Comparison of ENCODE assay signal across 8 mouse cellular contexts in genomic region chr1:118389454-118390265, GRCm38 (mm10). TPM values are rescaled to one million over a fixed set of nuclear protein-coding genes. Genes with fewer than 3 reads are reported as not detected.
DNase-seq lines count a peak whose midpoint lies in the region; ATAC-seq and TF ChIP-seq lines count a peak whose summit lies in the region.

No protein-coding gene starts in this region.

- DNase-seq in kidney, adult 2 months = peak; percentile 33
- DNase-seq in kidney, adult 18-20 months = no peak
- DNase-seq in forebrain, embryonic 10.5 days (ENCODE audit: extremely low spot score, low spot score) = no peak
- peak; percentile 52 for DNase-seq in liver
- DNase-seq in neural tube, embryonic 10.5 days (ENCODE audit: extremely low spot score, low spot score) = peak; percentile 79
- peak; percentile 69 for DNase-seq in thymus, adult 2 months

- no peaks in the 10 kb centered on the region for H3K36me3 ChIP-seq in kidney, adult 2 months (ENCODE audit: control insufficient read depth, insufficient read depth, low read length)
- peaks cover 39% of the 10 kb centered on the region for H3K36me3 ChIP-seq in forebrain, embryonic 10.5 days (replicated peaks)
- H3K36me3 ChIP-seq in intestine, postnatal 0 days (ENCODE audit: control insufficient read depth, insufficient read depth) = no peaks in the 10 kb centered on the region; the same call in 1 of the 2 replicates
- H3K36me3 ChIP-seq in thymus, adult 2 months (ENCODE audit: control insufficient read depth, insufficient read depth, low read length) = no peaks in the 10 kb centered on the region

- no peak for TF ChIP-seq CTCF in kidney, adult 2 months (conservative IDR thresholded peaks at IDR 0.05; ENCODE audit: insufficient read depth, insufficient read length, low read depth, low read length)
- TF ChIP-seq CTCF in bone marrow macrophage, adult 2 months (IDR thresholded peaks at IDR 0.05; ENCODE audit: low read depth, low read length) = no peak
- TF ChIP-seq CTCF in intestine, postnatal 0 days (IDR thresholded peaks at IDR 0.05; ENCODE audit: low read depth) = no peak
- TF ChIP-seq CTCF in thymus, adult 2 months (IDR thresholded peaks at IDR 0.05; ENCODE audit: borderline replicate concordance, control insufficient read depth, extremely low read depth, insufficient read depth, low read length, poor library complexity) = no peak

- H3K27me3 ChIP-seq in kidney, adult 2 months (replicated peaks; ENCODE audit: control insufficient read depth, insufficient read depth, low read length) = no peaks in the 10 kb centered on the region
- no peaks in the 10 kb centered on the region for H3K27me3 ChIP-seq in forebrain, embryonic 10.5 days (ENCODE audit: poor library complexity, severe bottlenecking)
- no peaks in the 10 kb centered on the region for H3K27me3 ChIP-seq in intestine, postnatal 0 days (replicated peaks; ENCODE audit: control insufficient read depth, insufficient read depth, low read length)
- no peaks in the 10 kb centered on the region for H3K27me3 ChIP-seq in thymus, adult 2 months (ENCODE audit: control insufficient read depth, insufficient read depth, low read length)

- H3K4me1 ChIP-seq in kidney, adult 2 months (ENCODE audit: control insufficient read depth, insufficient read depth, low read length) = peaks cover 5% of the 10 kb centered on the region; the same call in 1 of the 2 replicates
- peaks cover 15% of the 10 kb centered on the region for H3K4me1 ChIP-seq in bone marrow macrophage, adult 2 months (ENCODE audit: control insufficient read depth, insufficient read depth, low read length)
- H3K4me1 ChIP-seq in forebrain, embryonic 10.5 days = peaks cover 24% of the 10 kb centered on the region
- no peaks in the 10 kb centered on the region for H3K4me1 ChIP-seq in intestine, postnatal 0 days (replicated peaks; ENCODE audit: control insufficient read depth, insufficient read depth, low read length)
- H3K4me1 ChIP-seq in thymus, adult 2 months (replicated peaks; ENCODE audit: control insufficient read depth, insufficient read depth, low read length) = peaks cover 4% of the 10 kb centered on the region

- H3K4me3 ChIP-seq in kidney, adult 2 months (ENCODE audit: insufficient read depth, low read depth, low read length) = peak overlapping the region; percentile 92
- H3K4me3 ChIP-seq in bone marrow macrophage, adult 2 months (ENCODE audit: insufficient read depth, low read length) = peak overlapping the region; percentile 78
- H3K4me3 ChIP-seq in forebrain, embryonic 10.5 days = peak overlapping the region; percentile 91
- peak overlapping the region; percentile 95 for H3K4me3 ChIP-seq in intestine, postnatal 0 days (ENCODE audit: low read depth, low read length)
- peak overlapping the region; percentile 95 for H3K4me3 ChIP-seq in thymus, adult 2 months (ENCODE audit: control insufficient read depth, insufficient read depth, low read length)

- no peak for TF ChIP-seq POLR2A in kidney, adult 2 months (IDR thresholded peaks at IDR 0.05; ENCODE audit: low read depth, low read length)
- TF ChIP-seq POLR2A in bone marrow macrophage, adult 2 months (IDR thresholded peaks at IDR 0.05; ENCODE audit: borderline replicate concordance, low read depth, low read length) = no peak; the same call in 1 of the 2 replicates
- no peak for TF ChIP-seq POLR2A in thymus, adult 2 months (IDR thresholded peaks at IDR 0.05; ENCODE audit: control insufficient read depth, extremely low read depth, insufficient read depth, low read length, poor library complexity)

- WGBS in kidney, adult 2 months = under 1% methylated on average over 44 of the region's 44 CpGs
- under 1% methylated on average over 44 of the region's 44 CpGs for WGBS in forebrain, embryonic 10.5 days
- WGBS in intestine, postnatal 0 days = under 1% methylated on average over 44 of the region's 44 CpGs
- WGBS in thymus, adult 2 months = under 1% methylated on average over 43 of the region's 44 CpGs

- H3K9ac ChIP-seq in intestine, postnatal 0 days (ENCODE audit: low read depth, low read length) = peak overlapping the region; percentile 90

- no peaks in the 10 kb centered on the region for H3K9me3 ChIP-seq in forebrain, embryonic 10.5 days
- H3K9me3 ChIP-seq in intestine, postnatal 0 days (ENCODE audit: control insufficient read depth) = no peaks in the 10 kb centered on the region

- ATAC-seq in intestine, postnatal 0 days = peak; percentile 22

- peak overlapping the region; percentile 81 for H3K4me2 ChIP-seq in intestine, postnatal 0 days (replicated peaks; ENCODE audit: low read depth)

- peak overlapping the region; percentile 93 for H3K27ac ChIP-seq in kidney, adult 2 months (ENCODE audit: insufficient read depth, low read depth, low read length)
- peak overlapping the region; percentile 60 for H3K27ac ChIP-seq in bone marrow macrophage, adult 2 months (ENCODE audit: insufficient read depth, low read depth, low read length)
- H3K27ac ChIP-seq in forebrain, embryonic 10.5 days = peak overlapping the region; percentile 97
- H3K27ac ChIP-seq in intestine, postnatal 0 days (ENCODE audit: low read depth, low read length) = peak overlapping the region; percentile 92
- peak overlapping the region; percentile 46; the same call in 1 of the 2 replicates for H3K27ac ChIP-seq in thymus, adult 2 months (ENCODE audit: control insufficient read depth, insufficient read depth, low read length)

RNA-seq across cellular contexts. Expression of gene Clasp1, which starts 0.8 kb away (rescaled TPM):
- 11.5 and 12.8 TPM in 2 replicates for polyA plus RNA-seq in kidney, adult 2 months (2012; rRNA removed)
- 20.8 and 22.3 TPM in 2 replicates for polyA plus RNA-seq in bone marrow macrophage, adult 2 months (2012; ENCODE audit: insufficient read depth, insufficient read length, missing spikeins)
- polyA plus RNA-seq in forebrain, embryonic 10.5 days (2016; fragmentation: Nextera tagmentation; extraction: Ambion mirVana) = 91.5 and 94.2 TPM in 2 replicates
- 8.7 and 11.5 TPM in 2 replicates for polyA plus RNA-seq in intestine, postnatal 0 days (2015; fragmentation: Nextera tagmentation; extraction: Ambion mirVana)
- polyA plus RNA-seq in thymus, adult 2 months (2012; rRNA removed) = 38.4 and 39.6 TPM in 2 replicates

Comparison
In these comparisons a context has a peak if more than half of its experiments do, and no peak if none do; other contexts are left out.
1. DNase-seq: peak in kidney, adult 2 months (single experiment), liver (single experiment), neural tube, embryonic 10.5 days (single experiment) and thymus, adult 2 months (single experiment); none in kidney, adult 18-20 months (single experiment) and forebrain, embryonic 10.5 days (single experiment).
2. H3K27ac ChIP-seq: peak in every context shown above with its lines; median percentile 97 in forebrain, embryonic 10.5 days; 93 in kidney, adult 2 months; 92 in intestine, postnatal 0 days; 60 in bone marrow macrophage, adult 2 months; 46 in thymus, adult 2 months.
3. Peak in every context shown above with its lines, with median percentiles within 50 percentile points of each other: H3K4me3 ChIP-seq.